Mouse (Mus musculus) 3T3-L1 (cell line): Measurements from ENCODE around the gene Cbln3.

ENCODE experiments used
- DNase-seq: peaks from one replicate; pipeline ENCODE4 v3.0.0-alpha.2; 2015; ENCODE audit warnings: low read depth, low spot score

Gene Cbln3

DNA sequence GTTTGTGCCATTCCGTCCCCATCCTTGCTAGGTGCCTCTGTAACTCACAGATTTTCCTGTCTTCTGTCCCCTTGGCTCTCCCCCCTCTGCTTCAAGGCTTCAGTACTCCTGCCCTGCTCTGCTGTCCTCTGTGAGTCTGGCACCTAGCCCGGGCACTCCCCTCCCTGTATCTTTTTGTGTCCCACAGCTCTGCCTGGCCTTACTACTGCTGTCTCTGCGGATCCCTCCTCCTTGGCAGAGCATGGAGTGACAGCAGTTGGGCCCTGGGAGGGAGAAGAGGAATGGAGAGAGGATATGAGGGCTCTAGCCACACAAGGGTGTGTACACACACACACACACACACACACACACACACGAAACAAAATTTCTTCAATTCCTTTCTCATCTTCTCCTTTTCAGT lies at the start of gene Cbln3:
Gene Cbln3, minus strand, starts transcription at position 227 of the 400 bp plus-strand sequence.
- DNase-seq = peak; percentile 58

GRCm38 (mm10) chr14:55933586-55933985 lies 49.4 kb upstream of the Cbln3 start:
- peak; percentile 5 for DNase-seq

DNA sequence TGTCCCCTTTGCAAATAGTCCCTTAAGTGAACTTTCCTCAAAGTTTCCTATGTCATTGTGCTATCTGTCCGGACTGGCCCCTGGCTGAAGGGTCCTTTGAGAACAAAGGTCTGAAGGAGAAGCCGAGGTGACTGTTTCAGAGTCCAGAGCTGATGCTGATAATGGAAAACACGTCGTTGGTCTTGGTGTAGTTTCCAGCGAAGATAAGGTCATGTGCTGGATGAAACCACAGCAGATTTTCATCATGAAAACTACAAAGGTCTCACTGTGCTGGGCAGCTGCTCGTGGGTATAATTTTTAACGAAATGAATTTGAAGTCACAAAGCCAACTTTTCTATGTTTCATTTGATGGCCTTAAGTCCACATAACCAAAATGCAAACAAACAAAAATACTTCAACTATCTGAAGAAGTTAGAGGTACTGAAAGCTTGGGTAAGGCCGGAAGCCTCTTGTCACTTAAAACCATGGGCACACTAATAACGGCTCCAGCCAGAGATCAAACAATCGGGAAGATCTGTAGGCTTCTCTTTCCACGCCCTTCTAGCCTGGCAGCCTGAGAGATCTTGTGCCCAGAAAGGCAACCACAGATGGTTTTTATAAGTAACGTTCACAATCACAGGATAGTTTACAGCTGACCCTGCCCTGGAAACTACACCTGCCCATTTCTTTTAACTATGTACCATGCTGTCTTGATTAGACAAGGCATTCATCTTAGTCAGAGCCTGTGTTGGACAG lies 45.2 kb upstream of the Cbln3 start:
- DNase-seq = no peak

- no peak for DNase-seq
Observed at GRCm38 (mm10) chr14:55926847-55927246, 42.7 kb upstream of the Cbln3 start.

DNA sequence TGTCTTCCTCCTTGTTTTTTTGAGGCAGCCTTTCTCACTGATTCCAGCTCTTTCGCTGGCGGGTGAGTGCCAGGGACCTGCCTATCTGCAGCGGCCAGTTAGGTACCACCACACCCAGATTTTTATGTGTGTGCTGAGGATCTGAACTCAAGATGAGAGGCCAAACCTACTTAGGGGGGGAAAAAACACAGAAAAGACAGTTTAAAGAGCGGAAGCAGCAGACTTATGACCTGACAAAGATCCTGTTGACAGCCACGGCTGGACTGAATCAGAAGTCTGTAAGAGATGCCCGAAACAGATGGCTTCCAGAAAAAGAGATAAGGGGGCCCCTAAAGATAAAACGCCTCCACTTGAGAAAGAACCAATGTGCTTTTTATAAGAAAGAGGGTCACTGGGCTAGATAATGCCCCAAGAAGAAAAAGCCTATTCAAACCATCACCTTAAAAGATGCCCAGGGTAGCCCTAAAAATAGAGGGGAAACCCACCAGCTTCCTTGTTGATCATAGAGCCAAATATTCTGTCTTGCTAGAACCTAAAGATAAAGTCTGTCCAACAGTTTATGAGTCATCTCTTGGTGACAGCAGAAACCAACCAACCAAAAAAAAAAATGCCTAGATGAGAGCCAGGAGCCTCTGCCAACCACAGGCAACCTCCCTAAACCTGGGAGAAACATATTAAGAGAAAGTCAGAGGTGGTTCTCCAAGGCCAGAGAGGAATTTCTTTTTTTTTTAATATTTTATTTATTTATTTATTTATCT lies 38.5 kb upstream of the Cbln3 start:
- DNase-seq = peak; percentile 46

GRCm38 (mm10) chr14:55918240-55919082 lies 34.3 kb upstream of the Cbln3 start:
- peak; percentile 91 for DNase-seq

- DNase-seq = no peak
Observed at GRCm38 (mm10) chr14:55913406-55913805, 29.2 kb upstream of the Cbln3 start.

- peak; percentile 36 for DNase-seq
Observed at GRCm38 (mm10) chr14:55905518-55905917, 21.3 kb upstream of the Cbln3 start.

DNA sequence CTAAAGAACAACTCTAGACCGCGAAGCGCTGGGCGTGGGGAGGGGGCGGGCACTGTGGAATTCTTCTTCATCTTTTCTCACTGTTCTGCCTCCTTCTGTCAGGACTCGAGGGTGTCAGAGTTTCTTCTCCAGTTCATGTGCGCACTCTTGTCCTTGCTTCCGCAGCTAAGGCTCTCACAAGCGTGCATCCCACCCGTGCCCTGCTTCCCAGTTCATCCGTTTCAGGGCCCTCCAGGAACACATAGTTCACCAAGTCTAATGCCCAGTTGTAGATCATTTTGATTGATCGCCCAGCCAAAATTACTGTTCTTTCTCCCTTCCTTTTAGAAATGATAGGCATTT lies 16.2 kb upstream of the Cbln3 start:
- no peak for DNase-seq

DNA sequence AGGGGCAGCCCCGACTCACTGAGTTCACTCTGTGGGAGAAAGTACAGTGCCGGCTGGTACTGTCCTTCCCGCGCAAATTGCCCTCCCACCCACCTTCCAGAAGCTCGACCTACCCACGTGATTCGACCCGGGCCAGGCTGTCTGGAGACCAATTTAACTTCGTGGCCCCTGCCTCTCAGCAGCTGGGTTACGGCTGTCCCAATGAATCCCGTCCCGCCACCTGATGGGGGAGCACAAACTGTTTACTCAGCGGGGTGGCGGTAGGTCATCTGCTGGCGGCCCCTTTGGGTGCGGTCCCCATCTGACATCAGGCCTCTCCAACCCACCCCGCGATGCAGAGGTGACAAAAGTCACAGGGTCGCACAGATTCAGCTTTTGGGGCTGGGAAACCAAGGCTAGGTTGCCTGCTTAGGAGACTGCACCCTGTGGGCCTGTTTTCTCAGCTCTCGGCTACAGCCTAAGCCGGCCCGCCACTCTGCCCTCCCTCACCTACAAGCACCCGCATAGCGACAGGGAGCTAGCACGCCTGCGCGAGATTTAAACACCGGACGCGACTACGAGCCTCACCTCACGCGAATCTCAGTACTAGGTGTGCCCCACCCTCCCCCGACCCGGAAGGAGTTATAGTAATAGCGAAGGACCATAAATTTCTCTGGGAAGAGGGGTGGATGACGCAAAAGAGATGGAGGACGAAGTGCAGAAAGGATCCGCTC lies 15.7 kb upstream of the Cbln3 start, which contains the start of gene Sdr39u1:
Gene Sdr39u1, minus strand, starts transcription at position 593 of the 713 bp plus-strand sequence.
- DNase-seq = no peak

- DNase-seq = no peak
Observed at GRCm38 (mm10) chr14:55898947-55899346, 14.8 kb upstream of the Cbln3 start.

GRCm38 (mm10) chr14:55897671-55898070 lies 13.5 kb upstream of the Cbln3 start:
- no peak for DNase-seq

DNA sequence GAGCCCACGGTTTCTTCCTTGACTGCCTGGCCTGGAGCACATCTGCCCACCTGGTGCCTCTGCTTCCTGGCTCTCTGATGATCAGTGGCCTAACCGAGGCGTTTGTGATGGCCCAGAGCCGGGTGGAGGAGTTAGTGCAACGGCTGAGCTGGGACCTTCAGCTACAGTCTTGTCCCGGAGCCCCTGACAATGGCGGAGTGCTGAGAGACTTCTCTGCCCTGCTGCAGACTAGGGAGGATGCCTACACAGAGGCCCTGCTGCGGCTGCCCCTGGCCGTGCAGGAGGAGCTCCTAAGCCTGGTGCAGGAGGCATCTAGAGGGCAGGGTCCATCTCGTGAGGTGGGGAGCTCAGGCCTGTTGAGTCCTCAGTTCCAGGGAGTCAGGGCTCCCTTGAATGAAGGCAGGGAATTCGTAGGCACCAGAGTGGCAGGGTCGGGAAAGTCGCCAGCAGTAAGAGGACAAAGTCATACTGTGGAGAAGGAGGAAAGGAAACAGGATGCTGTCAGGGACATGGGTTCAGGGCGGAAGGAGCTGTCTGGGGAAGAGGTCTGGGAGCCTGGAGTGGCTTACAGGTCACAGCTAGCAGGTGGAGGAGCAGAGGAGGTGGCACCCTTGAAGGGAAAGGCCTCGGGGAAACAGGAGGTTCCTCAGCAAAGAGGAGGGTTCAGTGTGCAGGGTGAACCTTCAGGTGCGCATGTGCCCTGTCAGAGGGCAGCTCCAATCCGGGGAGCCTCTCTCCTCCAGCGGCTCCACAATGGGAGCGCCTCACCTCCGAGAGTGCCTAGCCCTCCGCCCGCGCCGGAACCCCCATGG lies 2.6 kb upstream of the Cbln3 start:
- no peak for DNase-seq

DNA sequence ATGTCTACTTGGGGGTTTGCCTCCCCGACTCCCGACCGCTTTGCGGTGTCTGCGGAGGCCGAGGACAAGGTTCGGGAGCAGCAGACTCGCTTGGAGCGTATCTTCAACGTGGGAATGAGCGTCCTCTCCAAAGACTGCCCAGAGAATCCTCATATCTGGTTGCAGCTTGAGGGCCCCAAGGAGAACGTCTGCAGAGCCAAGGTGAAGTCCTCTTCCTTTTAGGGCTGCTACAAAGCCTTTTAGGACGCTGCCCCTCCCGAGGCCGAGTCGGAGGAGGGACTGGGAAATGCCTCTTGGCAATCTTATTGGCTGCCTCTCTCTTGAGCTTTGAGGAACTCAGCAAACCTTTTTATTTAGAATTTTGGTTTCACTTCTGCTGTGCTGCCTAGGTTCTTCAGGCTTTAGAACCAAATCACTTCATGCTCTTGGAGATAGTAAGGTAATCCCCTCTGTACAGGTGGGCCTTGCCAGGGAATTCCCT lies 1.6 kb upstream of the Cbln3 start:
- DNase-seq = peak; percentile 78

- peak; percentile 69 for DNase-seq
Observed at GRCm38 (mm10) chr14:55885114-55885790, 1.1 kb upstream of the Cbln3 start.

DNA sequence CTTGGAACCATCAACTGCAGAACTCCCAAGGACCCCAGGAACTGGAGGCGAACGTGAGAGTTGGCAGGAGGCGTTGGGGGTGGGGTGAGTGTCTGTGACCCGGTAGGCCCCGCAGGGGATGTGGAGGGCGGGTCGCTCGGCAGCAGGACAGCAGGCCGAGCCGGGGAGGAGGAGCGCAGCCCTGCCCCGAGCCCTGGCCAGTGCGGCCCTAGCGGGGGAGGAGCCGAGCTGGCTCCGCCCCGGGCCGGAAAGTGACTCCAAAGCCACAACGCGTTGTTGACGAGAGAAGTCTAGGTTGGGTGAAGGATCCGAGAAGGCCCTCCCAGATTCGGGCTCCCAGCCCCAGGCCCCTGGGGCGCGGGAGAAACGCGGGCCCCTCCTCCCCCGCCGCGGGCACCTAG lies 521 bp upstream of the Cbln3 start, which contains the start of gene Khnyn:
Gene Khnyn, plus strand, starts transcription at position 235 of the 401 bp plus-strand sequence.
- peak; percentile 87 for DNase-seq

- no peak for DNase-seq
Observed at GRCm38 (mm10) chr14:55883663-55884062, 529 bp downstream of the Cbln3 start.

DNA sequence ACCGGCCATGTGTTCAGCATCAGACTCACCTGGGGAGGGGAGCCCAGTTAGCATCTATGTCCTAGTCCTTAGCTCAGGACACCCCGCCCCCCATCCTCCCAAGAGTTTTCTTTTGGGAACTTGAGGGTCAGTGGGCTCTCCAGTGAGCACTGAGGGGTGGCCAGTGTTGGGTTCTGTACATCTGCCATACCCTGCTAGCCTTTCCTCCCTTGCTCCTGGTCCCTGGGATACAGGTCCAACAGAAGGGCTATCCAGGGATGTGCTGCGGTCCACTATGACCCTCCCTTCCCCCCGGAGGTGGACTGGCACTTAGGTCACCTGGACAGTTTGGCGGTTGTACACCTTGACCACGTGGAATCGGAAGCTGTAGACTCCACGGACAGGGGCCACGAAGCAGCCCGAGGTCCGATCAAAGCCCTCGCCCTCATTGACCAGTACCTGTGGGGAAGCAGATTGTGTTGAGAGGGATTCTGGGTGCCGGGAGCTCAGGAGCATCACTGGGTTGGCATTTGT lies 987 bp downstream of the Cbln3 start:
- no peak for DNase-seq

DNA sequence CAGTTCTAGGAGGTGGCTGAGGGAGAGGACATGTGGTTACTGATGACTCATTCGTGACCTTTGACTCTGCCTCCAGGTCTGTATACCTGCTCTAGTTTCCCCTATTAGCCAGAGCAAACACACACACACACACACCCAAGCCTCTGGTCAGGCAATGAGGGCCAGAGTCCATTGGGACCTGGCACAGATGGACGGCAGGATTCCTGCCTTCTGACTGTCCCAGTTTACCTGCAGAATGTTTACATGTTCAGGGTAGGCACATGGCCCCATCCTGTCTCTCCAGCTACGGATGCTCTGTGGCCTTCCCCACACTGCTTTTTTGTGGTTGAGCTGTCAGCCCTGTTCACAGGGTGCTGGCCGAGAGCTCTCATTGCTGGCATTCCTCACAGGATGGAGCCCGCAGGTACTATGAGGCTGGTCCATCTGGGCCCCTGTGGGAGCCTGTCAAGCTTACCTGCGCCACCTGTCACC lies 2.0 kb downstream of the Cbln3 start:
- DNase-seq = no peak
